Mouse (Mus musculus): ENCODE measurements around the gene Gm20388.

DNA sequence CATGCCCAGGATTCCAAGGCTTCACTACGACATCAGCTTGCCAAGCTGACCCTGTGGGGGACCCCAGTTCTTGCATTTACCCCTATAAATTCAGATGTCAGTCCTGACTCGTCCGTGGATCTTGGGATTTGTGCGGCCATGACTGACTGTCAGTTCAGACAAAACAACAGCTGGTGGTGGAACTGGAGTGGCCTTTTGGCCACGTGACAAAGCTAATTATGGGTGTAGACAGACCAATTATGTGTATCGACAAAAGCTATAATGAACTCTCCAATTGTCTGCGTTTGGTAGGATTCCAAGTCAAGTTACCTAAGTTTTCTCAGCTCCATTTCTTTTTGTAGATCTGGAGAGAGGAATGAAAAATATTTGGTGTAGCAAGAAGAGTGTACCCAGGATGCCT, 4259.1 kb downstream of the Gm20388 start:
- TF ChIP-seq POLR2A (IDR thresholded peaks at IDR 0.05; ENCODE audit: borderline replicate concordance, extremely low read depth, insufficient read depth, insufficient read length, poor library complexity, severe bottlenecking) (no peak), CTCF (IDR thresholded peaks at IDR 0.05; ENCODE audit: borderline replicate concordance, extremely low read depth, insufficient read depth, insufficient read length) (no peak)

All from brain, embryonic 14.5 days (tissue).